Mouse (Mus musculus): ENCODE data around the gene Cep104.

GRCm38 (mm10) chr4:153993505-153993904 lies 18.5 kb downstream of the Cep104 start:
- no peak for TF ChIP-seq CTCF (conservative IDR thresholded peaks at IDR 0.05; ENCODE audit: insufficient read depth, insufficient read length, low read depth, low read length)
- no peak for TF ChIP-seq POLR2A (IDR thresholded peaks at IDR 0.05; ENCODE audit: low read depth, low read length)
